Mouse (Mus musculus): ENCODE results near the gene Acadvl. TPM values are rescaled to one million over a fixed set of nuclear protein-coding genes. Genes with fewer than 3 reads are reported as not detected.
A peak's percentile ranks its signal among the peaks of the same experiment; 100 is the strongest.

Acadvl gene
- polyA plus RNA-seq, 1 experiment from 2014 or later: 90.0 TPM

DNA sequence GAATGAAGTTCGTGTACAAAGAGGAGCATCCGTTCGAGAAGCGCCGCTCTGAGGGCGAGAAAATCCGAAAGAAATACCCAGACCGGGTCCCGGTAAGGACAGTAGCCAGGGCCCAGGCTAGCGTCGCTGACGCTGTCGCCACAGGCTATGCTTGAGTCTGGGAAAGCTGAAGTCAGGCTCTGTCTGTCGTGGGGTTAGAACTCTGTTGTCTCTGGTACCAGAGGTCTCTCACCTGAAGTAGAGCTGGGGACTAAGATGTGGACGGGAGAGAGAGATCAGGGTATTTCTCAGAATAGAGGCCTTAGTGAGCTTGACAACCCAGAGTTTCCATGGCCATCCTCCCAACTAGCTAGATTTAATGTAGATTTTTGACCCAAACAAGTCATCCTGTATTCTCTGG, 23.5 kb downstream of the Acadvl start:
- no peaks in the 10 kb centered on the region for H3K9me3 ChIP-seq (ENCODE audit: control insufficient read depth, low read length)
- peak overlapping the region; percentile 98 for H3K27ac ChIP-seq (ENCODE audit: low read length)
- ATAC-seq (ENCODE audit: low read depth): peak; percentile 5
- peak overlapping the region; percentile 89 for H3K9ac ChIP-seq (ENCODE audit: low read length)
- H3K4me3 ChIP-seq (ENCODE audit: low read length): peak overlapping the region; percentile 85
- peak overlapping the region; percentile 66 for H3K4me2 ChIP-seq (ENCODE audit: low read depth, low read length)
- peaks cover 40% of the 10 kb centered on the region for H3K36me3 ChIP-seq (ENCODE audit: control insufficient read depth, insufficient read depth, low read length)
- H3K4me1 ChIP-seq (replicated peaks; ENCODE audit: control insufficient read depth, insufficient read depth, low read length): peaks cover 9% of the 10 kb centered on the region
- no peaks in the 10 kb centered on the region for H3K27me3 ChIP-seq (ENCODE audit: control insufficient read depth, insufficient read depth, low read depth, low read length)
- WGBS: under 1% methylated on average over 15 of the region's 15 CpGs

DNA sequence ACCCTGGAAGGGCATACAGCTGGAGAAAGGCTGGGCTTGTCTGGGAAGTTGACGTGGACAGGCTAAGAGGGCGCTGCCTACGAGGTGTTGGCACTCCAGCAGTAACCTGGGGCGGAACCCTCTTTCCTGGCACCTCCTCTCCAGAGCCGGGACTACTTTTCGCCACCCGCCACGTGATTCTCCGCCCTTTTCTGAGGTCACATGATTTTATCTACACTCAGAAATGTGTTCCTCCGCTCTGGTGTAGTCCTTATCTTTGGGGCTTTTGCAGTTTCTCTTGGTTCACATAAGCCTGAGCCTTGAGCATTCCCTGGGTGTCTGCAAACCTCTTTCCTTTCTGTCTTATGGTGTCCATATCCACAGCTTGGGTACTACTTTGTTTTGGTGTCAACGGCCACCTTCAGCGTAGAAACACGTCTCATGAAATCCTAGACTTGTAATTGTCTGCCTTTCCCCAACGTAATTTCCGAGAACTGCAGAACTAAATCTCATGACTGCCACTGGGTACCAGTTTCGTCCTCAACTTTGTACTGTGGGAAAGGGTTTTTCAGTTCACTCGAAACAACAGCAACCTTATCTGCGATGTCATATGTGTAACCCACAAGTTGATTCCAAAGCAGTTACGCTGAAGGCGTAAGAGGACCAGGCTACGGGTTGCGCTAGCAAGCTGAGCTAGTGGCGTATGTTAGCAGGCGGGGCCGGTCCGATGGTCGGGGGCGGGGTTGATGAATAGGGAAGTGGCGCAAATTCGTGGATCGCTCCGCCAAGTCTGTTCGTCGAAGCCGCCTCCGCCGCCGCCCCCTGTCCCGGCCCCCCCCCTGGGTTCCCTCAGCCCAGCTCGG, 24.1 kb downstream of the Acadvl start, which contains the start of gene Gabarap:
Gene Gabarap, plus strand, starts transcription at position 294 of the 842 bp plus-strand sequence.
- peaks cover 47% of the 10 kb centered on the region for H3K36me3 ChIP-seq (ENCODE audit: control insufficient read depth, insufficient read depth, low read length)

DNA sequence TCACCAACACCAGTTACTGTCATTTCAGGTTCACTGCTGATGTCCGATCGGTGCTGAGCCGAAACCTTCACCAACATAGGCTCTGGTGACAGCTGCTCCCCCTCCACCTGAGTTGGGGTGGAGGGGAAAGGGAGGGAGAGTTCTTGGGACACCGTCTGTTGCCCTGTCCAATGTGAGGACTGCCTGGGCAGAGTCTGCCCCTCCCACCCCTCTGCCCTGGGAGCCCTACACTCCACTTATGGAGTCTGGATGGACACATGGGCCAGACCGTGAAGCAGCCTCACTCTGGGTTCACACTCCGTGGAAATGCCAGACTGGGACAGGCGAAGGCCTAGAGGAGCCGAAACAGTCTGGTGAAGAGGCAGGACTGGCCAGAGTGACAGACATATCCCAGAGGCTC, 25.3 kb downstream of the Acadvl start:
- ATAC-seq (ENCODE audit: low read depth): no peak
- Histone ChIP-seq H3K9ac (ENCODE audit: low read length) (0 out of 2 replicates have a peak overlapping the region, but pooled peaks have one; percentile 36), H3K4me2 (ENCODE audit: low read depth, low read length) (no peak overlapping the region), H3K4me1 (replicated peaks; ENCODE audit: control insufficient read depth, insufficient read depth, low read length) (peaks cover 9% of the 10 kb centered on the region), H3K9me3 (ENCODE audit: control insufficient read depth, low read length) (no peaks in the 10 kb centered on the region), H3K27ac (ENCODE audit: low read length) (peak overlapping the region; percentile 98; the same call in 1 of the 2 replicates), H3K4me3 (ENCODE audit: low read length) (no peak overlapping the region), H3K36me3 (ENCODE audit: control insufficient read depth, insufficient read depth, low read length) (peaks cover 54% of the 10 kb centered on the region), H3K27me3 (ENCODE audit: control insufficient read depth, insufficient read depth, low read depth, low read length) (no peaks in the 10 kb centered on the region)
- WGBS: 83% methylated on average over 8 of the region's 8 CpGs

More for the DNA sequence above, 24.1 kb downstream of the Acadvl start, which contains the start of gene Gabarap:
- H3K27ac ChIP-seq (ENCODE audit: low read length): peak within 1 kb of the TSS; percentile 98
- H3K4me1 ChIP-seq (replicated peaks; ENCODE audit: control insufficient read depth, insufficient read depth, low read length): peaks cover 9% of the 10 kb centered on the region
- peak within 1 kb of the TSS; percentile 85 for H3K4me3 ChIP-seq (ENCODE audit: low read length)
- no peaks in the 10 kb centered on the region for H3K27me3 ChIP-seq (ENCODE audit: control insufficient read depth, insufficient read depth, low read depth, low read length)
- H3K9me3 ChIP-seq (ENCODE audit: control insufficient read depth, low read length): no peaks in the 10 kb centered on the region
- WGBS: 0% methylated on average over 40 of the region's 40 CpGs
- peak within 1 kb of the TSS; percentile 66 for H3K4me2 ChIP-seq (ENCODE audit: low read depth, low read length)
- ATAC-seq (ENCODE audit: low read depth): peak; percentile 80
- H3K9ac ChIP-seq (ENCODE audit: low read length): peak within 1 kb of the TSS; percentile 89

DNA sequence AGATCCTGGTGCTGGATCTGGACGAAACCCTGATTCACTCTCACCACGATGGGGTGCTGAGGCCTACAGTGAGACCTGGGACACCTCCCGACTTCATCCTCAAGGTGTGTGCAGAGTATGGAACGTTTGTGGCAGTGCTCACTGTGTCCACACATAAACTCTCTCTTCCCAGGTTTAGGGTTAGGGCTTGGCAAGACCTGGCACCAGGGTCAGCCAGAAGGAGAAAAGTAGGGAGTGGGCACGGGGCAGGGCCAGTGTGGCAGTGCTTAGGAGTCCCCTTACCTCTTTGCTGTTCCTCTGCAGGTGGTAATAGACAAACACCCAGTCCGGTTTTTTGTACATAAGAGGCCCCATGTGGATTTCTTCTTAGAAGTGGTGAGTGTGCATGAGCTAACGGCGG, 30.8 kb downstream of the Acadvl start:
- WGBS: 83% methylated on average over 8 of the region's 8 CpGs
- H3K27ac ChIP-seq (ENCODE audit: low read length): no peak overlapping the region
- H3K4me2 ChIP-seq (ENCODE audit: low read depth, low read length): no peak overlapping the region
- peaks cover 43% of the 10 kb centered on the region for H3K36me3 ChIP-seq (ENCODE audit: control insufficient read depth, insufficient read depth, low read length)
- no peak for ATAC-seq (ENCODE audit: low read depth)
- peaks cover 21% of the 10 kb centered on the region for H3K4me1 ChIP-seq (replicated peaks; ENCODE audit: control insufficient read depth, insufficient read depth, low read length)
- no peaks in the 10 kb centered on the region for H3K9me3 ChIP-seq (ENCODE audit: control insufficient read depth, low read length)
- no peak overlapping the region for H3K4me3 ChIP-seq (ENCODE audit: low read length)
- no peaks in the 10 kb centered on the region for H3K27me3 ChIP-seq (ENCODE audit: control insufficient read depth, insufficient read depth, low read depth, low read length)
- no peak overlapping the region for H3K9ac ChIP-seq (ENCODE audit: low read length)

DNA sequence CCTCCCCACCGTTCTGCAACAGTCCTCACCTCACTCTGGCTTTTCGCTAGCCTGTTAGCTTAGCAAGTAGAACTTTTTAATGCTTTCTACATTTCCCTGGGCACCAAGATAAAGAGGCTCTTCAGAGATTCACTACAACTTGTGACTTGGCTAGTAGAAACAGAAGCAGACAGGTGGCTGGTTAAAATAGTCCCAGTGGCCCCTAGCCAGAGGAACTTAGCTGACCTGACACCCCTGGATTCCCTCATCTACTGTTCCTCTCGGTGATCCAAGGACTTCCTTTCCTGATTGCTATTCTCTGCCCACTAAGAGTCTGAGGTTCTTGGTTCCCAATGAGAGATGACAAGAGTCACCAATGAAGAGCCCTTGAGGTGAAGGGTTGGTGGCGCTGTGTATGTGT, 31.8 kb downstream of the Acadvl start:
- WGBS: 72% methylated on average over 4 of the region's 4 CpGs
- Histone ChIP-seq H3K36me3 (ENCODE audit: control insufficient read depth, insufficient read depth, low read length) (peaks cover 33% of the 10 kb centered on the region), H3K4me1 (replicated peaks; ENCODE audit: control insufficient read depth, insufficient read depth, low read length) (peaks cover 26% of the 10 kb centered on the region), H3K27ac (ENCODE audit: low read length) (no peak overlapping the region), H3K27me3 (ENCODE audit: control insufficient read depth, insufficient read depth, low read depth, low read length) (no peaks in the 10 kb centered on the region), H3K4me2 (ENCODE audit: low read depth, low read length) (peak overlapping the region; percentile 3; the same call in 1 of the 2 replicates), H3K4me3 (ENCODE audit: low read length) (no peak overlapping the region), H3K9me3 (ENCODE audit: control insufficient read depth, low read length) (no peaks in the 10 kb centered on the region), H3K9ac (ENCODE audit: low read length) (peak overlapping the region; percentile 100; the same call in 1 of the 2 replicates)
- no peak for ATAC-seq (ENCODE audit: low read depth)

DNA sequence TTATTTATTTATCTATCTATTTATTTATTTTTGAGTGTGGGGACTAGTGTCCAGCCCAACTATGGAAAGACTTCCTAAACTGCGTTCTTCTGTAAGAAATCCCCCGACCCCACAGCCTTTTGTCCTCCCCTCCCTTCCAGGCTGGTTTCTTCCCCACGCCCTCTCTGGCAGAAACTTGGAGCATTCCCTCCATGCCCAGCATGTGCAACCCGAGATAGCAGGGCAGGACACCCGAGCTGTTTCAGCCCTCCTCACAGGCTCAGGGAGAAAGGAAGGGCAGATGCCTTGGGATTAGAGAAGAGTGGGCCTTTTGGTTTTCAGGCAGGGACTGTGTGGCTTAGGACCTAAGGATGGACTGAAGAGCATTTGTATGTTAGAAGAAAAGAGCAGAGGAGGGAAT, 32.3 kb downstream of the Acadvl start:
- no peaks in the 10 kb centered on the region for H3K27me3 ChIP-seq (ENCODE audit: control insufficient read depth, insufficient read depth, low read depth, low read length)
- no peaks in the 10 kb centered on the region for H3K9me3 ChIP-seq (ENCODE audit: control insufficient read depth, low read length)
- H3K4me2 ChIP-seq (ENCODE audit: low read depth, low read length): peak overlapping the region; percentile 92
- no peak overlapping the region for H3K27ac ChIP-seq (ENCODE audit: low read length)
- no peak for ATAC-seq (ENCODE audit: low read depth)
- H3K36me3 ChIP-seq (ENCODE audit: control insufficient read depth, insufficient read depth, low read length): peaks cover 29% of the 10 kb centered on the region
- peak overlapping the region; percentile 100 for H3K9ac ChIP-seq (ENCODE audit: low read length)
- WGBS: 19% methylated on average over 5 of the region's 5 CpGs
- H3K4me1 ChIP-seq (replicated peaks; ENCODE audit: control insufficient read depth, insufficient read depth, low read length): peaks cover 26% of the 10 kb centered on the region
- H3K4me3 ChIP-seq (ENCODE audit: low read length): peak overlapping the region; percentile 98

DNA sequence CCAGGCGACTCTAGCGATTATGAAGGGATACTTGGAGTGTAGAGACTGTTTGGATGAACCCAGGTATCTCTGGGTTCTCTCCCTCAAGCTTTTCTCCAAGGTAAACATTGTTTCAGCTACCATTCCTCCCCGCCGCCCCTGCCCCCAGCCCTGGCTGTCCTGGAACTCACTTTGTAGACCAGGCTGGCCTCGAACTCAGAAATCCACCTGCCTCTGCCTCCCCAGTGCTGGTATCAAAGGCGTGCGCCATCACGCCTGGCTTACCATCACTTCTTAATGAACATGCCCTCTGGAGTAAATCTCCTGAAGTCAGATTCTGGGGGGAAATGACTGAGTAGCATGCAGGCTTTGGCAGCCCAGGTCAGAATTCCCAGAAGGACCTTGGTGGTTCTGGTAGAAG, 33.0 kb downstream of the Acadvl start, which contains the start of gene Elp5:
Gene Elp5, minus strand, starts transcription at position 293 of the 400 bp plus-strand sequence.
- peaks cover 23% of the 10 kb centered on the region for H3K36me3 ChIP-seq (ENCODE audit: control insufficient read depth, insufficient read depth, low read length)
- H3K9ac ChIP-seq (ENCODE audit: low read length): peak within 1 kb of the TSS; percentile 100
- H3K9me3 ChIP-seq (ENCODE audit: control insufficient read depth, low read length): no peaks in the 10 kb centered on the region
- peaks cover 26% of the 10 kb centered on the region for H3K4me1 ChIP-seq (replicated peaks; ENCODE audit: control insufficient read depth, insufficient read depth, low read length)
- peak within 1 kb of the TSS; percentile 92 for H3K4me2 ChIP-seq (ENCODE audit: low read depth, low read length)
- peak within 1 kb of the TSS; percentile 99 for H3K27ac ChIP-seq (ENCODE audit: low read length)
- peak within 1 kb of the TSS; percentile 98 for H3K4me3 ChIP-seq (ENCODE audit: low read length)
- ATAC-seq (ENCODE audit: low read depth): no peak
- 37% methylated on average over 8 of the region's 8 CpGs for WGBS
- H3K27me3 ChIP-seq (ENCODE audit: control insufficient read depth, insufficient read depth, low read depth, low read length): no peaks in the 10 kb centered on the region

DNA sequence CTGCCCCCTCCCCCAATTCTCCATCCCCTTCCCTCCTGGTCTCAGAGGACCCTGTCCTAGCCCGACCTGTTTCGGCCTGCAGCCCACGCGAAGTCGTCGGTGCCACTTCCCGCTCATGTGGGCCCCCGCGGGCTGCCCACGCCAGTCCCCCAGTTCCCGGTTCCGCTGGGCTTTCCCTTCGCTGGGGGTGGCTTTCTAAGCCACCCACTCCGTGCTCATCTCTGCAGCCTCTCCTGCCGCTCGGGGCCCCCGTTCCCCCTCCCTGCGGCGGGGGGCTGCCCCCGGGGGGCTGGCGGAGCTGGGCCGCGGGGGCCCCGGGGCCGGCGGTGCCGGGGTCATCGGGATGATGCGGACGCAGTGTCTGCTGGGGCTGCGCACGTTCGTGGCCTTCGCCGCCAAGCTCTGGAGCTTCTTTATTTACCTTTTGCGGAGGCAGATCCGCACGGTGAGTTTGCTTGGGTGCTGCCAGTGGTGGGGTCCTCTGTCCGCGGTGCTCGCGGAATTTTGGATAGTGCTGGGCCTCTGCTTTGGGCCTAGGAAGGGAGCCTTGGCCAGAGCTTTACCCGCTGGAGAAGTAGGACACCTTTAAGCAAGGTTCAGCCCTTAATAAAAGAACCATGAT, 34.0 kb downstream of the Acadvl start, which contains the start of gene Ctdnep1:
Gene Ctdnep1, plus strand, starts transcription at position 16 of the 622 bp plus-strand sequence.
- peak within 1 kb of the TSS; percentile 99 for H3K27ac ChIP-seq (ENCODE audit: low read length)
- H3K9ac ChIP-seq (ENCODE audit: low read length): peak within 1 kb of the TSS; percentile 100
- under 1% methylated on average over 34 of the region's 43 CpGs for WGBS
- peaks cover 26% of the 10 kb centered on the region for H3K4me1 ChIP-seq (replicated peaks; ENCODE audit: control insufficient read depth, insufficient read depth, low read length)
- H3K36me3 ChIP-seq (ENCODE audit: control insufficient read depth, insufficient read depth, low read length): peaks cover 19% of the 10 kb centered on the region
- no peaks in the 10 kb centered on the region for H3K27me3 ChIP-seq (ENCODE audit: control insufficient read depth, insufficient read depth, low read depth, low read length)
- peak within 1 kb of the TSS; percentile 98 for H3K4me3 ChIP-seq (ENCODE audit: low read length)
- H3K4me2 ChIP-seq (ENCODE audit: low read depth, low read length): peak within 1 kb of the TSS; percentile 92
- no peak for ATAC-seq (ENCODE audit: low read depth)
- H3K9me3 ChIP-seq (ENCODE audit: control insufficient read depth, low read length): no peaks in the 10 kb centered on the region
